Mouse (Mus musculus) neural tube, embryonic 13.5 days (tissue): ENCODE measurements around the gene Wdr5b. TPM values are rescaled to one million over a fixed set of nuclear protein-coding genes. Genes with fewer than 3 reads are reported as not detected.
"Not testable (repeated sequence)": the region's sequence is repeated elsewhere in the genome, so short reads cannot be mapped to it uniquely, and the experiment has no call there.

Experiments
- ATAC-seq: fragments of 200-750 bp; cut with Nextera tagmentation; 2 replicates; pipeline ENCODE4 v1.8.0; 2017; ENCODE audit warnings: low read depth, mild to moderate bottlenecking, moderate TSS enrichment, moderate library complexity
- H3K27ac ChIP-seq: fragments of 300-500 bp; sonication (generic); replicated peaks from 2 replicates; pipeline ENCODE4 v1.5.1; 2015; ENCODE audit warnings: moderate library complexity, mild to moderate bottlenecking, inconsistent platforms
- H3K27me3 ChIP-seq: fragments of 300-500 bp; sonication (generic); 2 replicates; pipeline ENCODE4 v1.6.1; 2015; ENCODE audit warnings: mild to moderate bottlenecking, inconsistent platforms
- H3K36me3 ChIP-seq: fragments of 300-500 bp; sonication (generic); 2 replicates; pipeline ENCODE4 v1.6.1; 2015; ENCODE audit warnings: mild to moderate bottlenecking, inconsistent platforms
- H3K4me1 ChIP-seq: fragments of 300-500 bp; sonication (generic); replicated peaks from 2 replicates; pipeline ENCODE4 v1.6.1; 2015; ENCODE audit warnings: inconsistent platforms
- H3K4me2 ChIP-seq: fragments of 300-500 bp; sonication (generic); 2 replicates; pipeline ENCODE4 v1.6.1; 2015; ENCODE audit warnings: inconsistent platforms, mild to moderate bottlenecking, moderate library complexity
- H3K4me3 ChIP-seq: fragments of 300-500 bp; sonication (generic); 2 replicates; pipeline ENCODE4 v1.5.1; 2015; ENCODE audit warnings: mild to moderate bottlenecking, inconsistent platforms
- H3K9ac ChIP-seq: fragments of 300-500 bp; sonication (generic); 2 replicates; pipeline ENCODE4 v1.6.1; 2015; ENCODE audit warnings: moderate library complexity, mild to moderate bottlenecking, inconsistent platforms
- H3K9me3 ChIP-seq: fragments of 300-500 bp; sonication (generic); 2 replicates; pipeline ENCODE4 v1.6.1; 2016; ENCODE audit warnings: inconsistent platforms
- WGBS: fragments of 180-500 bp; shearing (Covaris S2); methylation state at CpG from one replicate; pipeline ENCODE4 v1.1.7; 2015; 5-methylcytosine and 5-hydroxymethylcytosine counted together
- polyA plus RNA-seq: library from polyadenylated mRNA; unstranded; fragments of >200 nt; fragmentation: Nextera tagmentation; extraction: Ambion mirVana; gene quantifications from 2 replicates; pipeline ENCODE4 v1.2.1, GENCODE M21; 2015

Gene Wdr5b
- polyA plus RNA-seq, 1 experiment from 2014 or later: 12.6 TPM

- Histone ChIP-seq H3K4me3 (no peak overlapping the region), H3K4me1 (no peaks in the 10 kb centered on the region), H3K36me3 (peaks cover 40% of the 10 kb centered on the region), H3K4me2 (no peak overlapping the region), H3K9ac (no peak overlapping the region), H3K27ac (no peak overlapping the region), H3K27me3 (no peaks in the 10 kb centered on the region), H3K9me3 (no peaks in the 10 kb centered on the region)
- 93% methylated on average over 6 of the region's 6 CpGs for WGBS
- ATAC-seq: no peak
These were observed 12.7 kb downstream of the Wdr5b start for GRCm38 (mm10) chr16:36053524-36054275.

- ATAC-seq: no peak
- H3K27ac ChIP-seq: no peak overlapping the region
These were observed 13.9 kb downstream of the Wdr5b start for GRCm38 (mm10) chr16:36054920-36055319.

GRCm38 (mm10) chr16:36056416-36056815, 15.4 kb downstream of the Wdr5b start:
- H3K4me3 ChIP-seq: no peak overlapping the region
- no peak overlapping the region for H3K4me2 ChIP-seq
- 91% methylated on average over 11 of the region's 11 CpGs for WGBS
- H3K36me3 ChIP-seq: peaks cover 14% of the 10 kb centered on the region
- no peaks in the 10 kb centered on the region for H3K27me3 ChIP-seq
- H3K27ac ChIP-seq: no peak overlapping the region
- no peaks in the 10 kb centered on the region for H3K9me3 ChIP-seq
- H3K9ac ChIP-seq: no peak overlapping the region
- ATAC-seq: no peak
- no peaks in the 10 kb centered on the region for H3K4me1 ChIP-seq

More at GRCm38 (mm10) chr16:36054920-36055319, 13.9 kb downstream of the Wdr5b start:
- WGBS: 97% methylated on average over 8 of the region's 8 CpGs
- no peak overlapping the region for H3K4me2 ChIP-seq
- H3K36me3 ChIP-seq: peaks cover 28% of the 10 kb centered on the region
- H3K9ac ChIP-seq: no peak overlapping the region
- no peaks in the 10 kb centered on the region for H3K27me3 ChIP-seq
- H3K9me3 ChIP-seq: no peaks in the 10 kb centered on the region
- H3K4me3 ChIP-seq: no peak overlapping the region
- no peaks in the 10 kb centered on the region for H3K4me1 ChIP-seq

GRCm38 (mm10) chr16:36057933-36058475, 17.0 kb downstream of the Wdr5b start:
- Histone ChIP-seq H3K4me1 (no peaks in the 10 kb centered on the region), H3K36me3 (peaks cover 3% of the 10 kb centered on the region; the same call in 1 of the 2 replicates), H3K27me3 (no peaks in the 10 kb centered on the region), H3K27ac (no peak overlapping the region), H3K4me2 (no peak overlapping the region), H3K4me3 (no peak overlapping the region), H3K9me3 (no peaks in the 10 kb centered on the region), H3K9ac (no peak overlapping the region)
- no peak for ATAC-seq
- WGBS: 85% methylated on average over 8 of the region's 8 CpGs

- H3K4me2 ChIP-seq, H3K27ac ChIP-seq, H3K27me3 ChIP-seq, H3K36me3 ChIP-seq, H3K9ac ChIP-seq, H3K4me1 ChIP-seq, ATAC-seq, H3K4me3 ChIP-seq, H3K9me3 ChIP-seq: not testable (repeated sequence)
- WGBS: 89% methylated on average over 1 of the region's 1 CpGs
These were observed 21.5 kb downstream of the Wdr5b start for GRCm38 (mm10) chr16:36062534-36062933.

GRCm38 (mm10) chr16:36063315-36063714, 22.3 kb downstream of the Wdr5b start:
- Histone ChIP-seq H3K4me2 (no peak overlapping the region), H3K27ac (no peak overlapping the region), H3K36me3 (peaks cover 5% of the 10 kb centered on the region; the same call in 1 of the 2 replicates), H3K27me3 (no peaks in the 10 kb centered on the region), H3K9me3 (no peaks in the 10 kb centered on the region), H3K9ac (0 out of 2 replicates have a peak overlapping the region, but pooled peaks have one; percentile 22), H3K4me3 (no peak overlapping the region), H3K4me1 (peaks cover 5% of the 10 kb centered on the region)
- WGBS: 73% methylated on average over 2 of the region's 2 CpGs
- ATAC-seq: no peak

GRCm38 (mm10) chr16:36064904-36065303, 23.9 kb downstream of the Wdr5b start:
- peaks cover 5% of the 10 kb centered on the region; the same call in 1 of the 2 replicates for H3K36me3 ChIP-seq
- H3K9ac ChIP-seq: no peak overlapping the region
- no peaks in the 10 kb centered on the region for H3K27me3 ChIP-seq
- 93% methylated on average over 5 of the region's 5 CpGs for WGBS
- H3K27ac ChIP-seq: no peak overlapping the region
- H3K4me2 ChIP-seq: no peak overlapping the region
- no peak for ATAC-seq
- H3K4me3 ChIP-seq: no peak overlapping the region
- H3K9me3 ChIP-seq: no peaks in the 10 kb centered on the region
- peaks cover 21% of the 10 kb centered on the region for H3K4me1 ChIP-seq

GRCm38 (mm10) chr16:36067694-36068093, 26.7 kb downstream of the Wdr5b start:
- no peak overlapping the region for H3K27ac ChIP-seq
- no peak overlapping the region for H3K9ac ChIP-seq
- H3K9me3 ChIP-seq: no peaks in the 10 kb centered on the region
- no peak for ATAC-seq
- 73% methylated on average over 2 of the region's 2 CpGs for WGBS
- H3K4me2 ChIP-seq: no peak overlapping the region
- 0 out of 2 replicates have a peak, but pooled peaks cover 5% of the 10 kb centered on the region for H3K36me3 ChIP-seq
- no peaks in the 10 kb centered on the region for H3K27me3 ChIP-seq
- H3K4me3 ChIP-seq: no peak overlapping the region
- peaks cover 34% of the 10 kb centered on the region for H3K4me1 ChIP-seq

- H3K36me3 ChIP-seq: 0 out of 2 replicates have a peak, but pooled peaks cover 5% of the 10 kb centered on the region
- no peak overlapping the region for H3K4me2 ChIP-seq
- H3K27ac ChIP-seq: no peak overlapping the region
- no peak overlapping the region for H3K9ac ChIP-seq
- no peaks in the 10 kb centered on the region for H3K9me3 ChIP-seq
- 48% methylated on average over 3 of the region's 3 CpGs for WGBS
- H3K4me3 ChIP-seq: no peak overlapping the region
- H3K27me3 ChIP-seq: no peaks in the 10 kb centered on the region
- H3K4me1 ChIP-seq: peaks cover 34% of the 10 kb centered on the region
- ATAC-seq: no peak
These were observed 27.4 kb downstream of the Wdr5b start for GRCm38 (mm10) chr16:36068356-36068755.

- no peaks in the 10 kb centered on the region for H3K27me3 ChIP-seq
- no peak for ATAC-seq
- peak overlapping the region; percentile 92 for H3K9ac ChIP-seq
- H3K4me3 ChIP-seq: peak overlapping the region; percentile 79
- WGBS: 34% methylated on average over 9 of the region's 9 CpGs
- no peaks in the 10 kb centered on the region for H3K9me3 ChIP-seq
- H3K4me1 ChIP-seq: peaks cover 34% of the 10 kb centered on the region
- 0 out of 2 replicates have a peak, but pooled peaks cover 5% of the 10 kb centered on the region for H3K36me3 ChIP-seq
- H3K4me2 ChIP-seq: peak overlapping the region; percentile 86
- no peak overlapping the region for H3K27ac ChIP-seq
These were observed 29.0 kb downstream of the Wdr5b start for GRCm38 (mm10) chr16:36069819-36070575.

- under 1% methylated on average over 16 of the region's 16 CpGs for WGBS
- H3K36me3 ChIP-seq: 0 out of 2 replicates have a peak, but pooled peaks cover 3% of the 10 kb centered on the region
- H3K9ac ChIP-seq: peak overlapping the region; percentile 92
- peak overlapping the region; percentile 79 for H3K4me3 ChIP-seq
- no peaks in the 10 kb centered on the region for H3K27me3 ChIP-seq
- ATAC-seq: no peak; the same call in none of the 2 replicates
- peak overlapping the region; percentile 99 for H3K27ac ChIP-seq
- H3K4me1 ChIP-seq: peaks cover 34% of the 10 kb centered on the region
- no peaks in the 10 kb centered on the region for H3K9me3 ChIP-seq
- H3K4me2 ChIP-seq: peak overlapping the region; percentile 86
These were observed 30.1 kb downstream of the Wdr5b start for GRCm38 (mm10) chr16:36071071-36071449.
